Comparison of ENCODE assay signal across 19 mouse cellular contexts in genomic region chr17:12099415-12099814, GRCm38 (mm10). TPM values are rescaled to one million over a fixed set of nuclear protein-coding genes. Genes with fewer than 3 reads are reported as not detected.
DNase-seq lines count a peak whose midpoint lies in the region; ATAC-seq and TF ChIP-seq lines count a peak whose summit lies in the region.
"Had no signal": no experiment of that assay in that cellular context is flagged by ENCODE, and none has a peak within 500 bp of the region (broad histone marks: within the 10 kb centered on the region; RNA-seq: fewer than 3 reads in every experiment).

No protein-coding gene starts in this region.

- TF ChIP-seq EP300 in liver, postnatal 0 days (IDR thresholded peaks at IDR 0.05; ENCODE audit: low read depth): no peak
- TF ChIP-seq EP300 in CH12.LX (IDR thresholded peaks at IDR 0.05; ENCODE audit: low read length): no peak

- peak; percentile 29 for TF ChIP-seq CTCF in liver, postnatal 0 days (IDR thresholded peaks at IDR 0.05; ENCODE audit: low read depth)
- peak in 1 of 2 experiments; percentile 44; a peak in 2 of 4 replicates for TF ChIP-seq CTCF in CH12.LX (conservative IDR thresholded peaks at IDR 0.05 in 1 of 2, IDR thresholded peaks at IDR 0.05 in 1 of 2; ENCODE audit: low read depth in 2 of 2, low read length in 2 of 2)

- no peak overlapping the region for H3K4me3 ChIP-seq in liver, postnatal 0 days (ENCODE audit: low read depth, low read length)
- no peak overlapping the region for H3K4me3 ChIP-seq in CH12.LX (replicated peaks in 1 of 3; ENCODE audit: low read depth in 2 of 3, low read length in 2 of 3, poor library complexity in 1 of 3)
- H3K4me3 ChIP-seq: embryonic facial prominence, embryonic 13.5 days; forebrain, embryonic 12.5 days; heart, embryonic 13.5 days; hindbrain, embryonic 15.5 days had no signal

- peak; percentile 54 for TF ChIP-seq RAD21 in CH12.LX (IDR thresholded peaks at IDR 0.05; ENCODE audit: low read depth, low read length)

- no peak for TF ChIP-seq POLR2A in CH12.LX (IDR thresholded peaks at IDR 0.05; ENCODE audit: low read depth, low read length)

- H3K79me2 ChIP-seq in CH12.LX (replicated peaks; ENCODE audit: control insufficient read depth, extremely low read depth, insufficient read depth, poor library complexity, severe bottlenecking): no peaks in the 10 kb centered on the region

- dilution Hi-C loops in CH12.LX (cut with MboI; ENCODE audit: extremely low pct_ligation_motif_present, extremely low pct_unique_long_range_greater_than_20kb, low sequenced_read_pairs): no loop called here

- no peak overlapping the region for H3K9ac ChIP-seq in liver, postnatal 0 days (replicated peaks)
- H3K9ac ChIP-seq in CH12.LX (ENCODE audit: insufficient read depth, low read depth): no peak overlapping the region
- H3K9ac ChIP-seq: embryonic facial prominence, embryonic 13.5 days; forebrain, embryonic 12.5 days; heart, embryonic 13.5 days; hindbrain, embryonic 15.5 days had no signal

- no peak overlapping the region for H3K27ac ChIP-seq in liver, postnatal 0 days (ENCODE audit: low read depth)
- no peak overlapping the region for H3K27ac ChIP-seq in CH12.LX (ENCODE audit: insufficient read depth, low read depth)
- H3K27ac ChIP-seq: embryonic facial prominence, embryonic 13.5 days; forebrain, embryonic 12.5 days; heart, embryonic 13.5 days; hindbrain, embryonic 15.5 days had no signal

- H3K9me3 ChIP-seq in liver, postnatal 0 days (ENCODE audit: low read length): no peaks in the 10 kb centered on the region
- H3K9me3 ChIP-seq in CH12.LX (replicated peaks; ENCODE audit: low read length): peaks cover 6% of the 10 kb centered on the region
- H3K9me3 ChIP-seq: embryonic facial prominence, embryonic 13.5 days; forebrain, embryonic 12.5 days; hindbrain, embryonic 15.5 days had no signal

- in situ Hi-C loops in CH12.LX (cut with MboI; ENCODE audit: low pct_ligation_motif_present, low pct_unique_long_range_greater_than_20kb, low sequenced_read_pairs): loop anchor here (5.0 kb wide), 1 partner anchor 113 kb away; no protein-coding TSS in a partner anchor

- no peaks in the 10 kb centered on the region for H3K36me3 ChIP-seq in liver, postnatal 0 days (replicated peaks; ENCODE audit: insufficient read depth, low read length)
- H3K36me3 ChIP-seq in CH12.LX (replicated peaks in 1 of 2; ENCODE audit: control insufficient read depth in 1 of 2, insufficient read depth in 1 of 2, low read length in 1 of 2): no peaks in the 10 kb centered on the region
- H3K36me3 ChIP-seq: embryonic facial prominence, embryonic 13.5 days; forebrain, embryonic 12.5 days; heart, embryonic 13.5 days; hindbrain, embryonic 15.5 days had no signal

- H3K4me2 ChIP-seq in liver, postnatal 0 days (ENCODE audit: low read depth, low read length): no peak overlapping the region
- H3K4me2 ChIP-seq in CH12.LX (ENCODE audit: insufficient read depth, low read depth, poor library complexity, severe bottlenecking): no peak overlapping the region
- H3K4me2 ChIP-seq: embryonic facial prominence, embryonic 13.5 days; forebrain, embryonic 12.5 days; heart, embryonic 13.5 days; hindbrain, embryonic 15.5 days had no signal

- peaks cover 3% of the 10 kb centered on the region; the same call in 1 of the 2 replicates for H3K4me1 ChIP-seq in liver, postnatal 0 days (ENCODE audit: insufficient read depth)
- peaks cover 0 to 6% of the 10 kb centered on the region in 2 experiments; a peak in 2 of 4 replicates for H3K4me1 ChIP-seq in CH12.LX (ENCODE audit: control insufficient read depth in 1 of 2, insufficient read depth in 2 of 2)
- H3K4me1 ChIP-seq: embryonic facial prominence, embryonic 13.5 days; forebrain, embryonic 12.5 days; heart, embryonic 13.5 days; hindbrain, embryonic 15.5 days had no signal

- DNase-seq in liver, postnatal 0 days: no peak
- DNase-seq in liver (no peak), CH12.LX (ENCODE audit: extremely low read depth) (no peak)
- DNase-seq in c-Kit-positive CD71-positive TER-119-positive erythroid progenitor cells, embryonic 14.5 days (ENCODE audit: low spot score): no peak
- no peak for DNase-seq in cerebellum, postnatal 14 days
- DNase-seq: adrenal gland, adult 8-10 months; adrenal gland, postnatal 36 days; cerebellum, adult 11-12 months; cerebellum, adult 9-10 months; cerebellum, postnatal 36 days; gastrocnemius, postnatal 10 days; heart, adult 18-20 months; heart, postnatal 36 days had no signal

- ATAC-seq in liver, postnatal 0 days: no peak
- ATAC-seq in megakaryocyte progenitor cell, adult 5-6 weeks (replicated peaks; ENCODE audit: poor library complexity): peak; percentile 44; the same call in 1 of the 2 replicates
- ATAC-seq: forebrain, embryonic 16.5 days had no signal

- no peaks in the 10 kb centered on the region for H3K27me3 ChIP-seq in liver, postnatal 0 days (ENCODE audit: insufficient read depth, low read length)
- H3K27me3 ChIP-seq in CH12.LX (replicated peaks): no peaks in the 10 kb centered on the region
- H3K27me3 ChIP-seq: embryonic facial prominence, embryonic 13.5 days; forebrain, embryonic 12.5 days; heart, embryonic 13.5 days; hindbrain, embryonic 15.5 days had no signal

TF ChIP-seq in CH12.LX, 34 proteins besides CTCF, POLR2A, EP300 and RAD21:
- TF ChIP-seq JUN (IDR thresholded peaks at IDR 0.05; ENCODE audit: insufficient read depth, low read depth, low read length): no peak
- TF ChIP-seq ZC3H11A (IDR thresholded peaks at IDR 0.05; ENCODE audit: low read depth, low read length): no peak
- TF ChIP-seq IRF4 (IDR thresholded peaks at IDR 0.05; ENCODE audit: low read depth, low read length): no peak
- peak; percentile 14; the same call in 1 of the 2 replicates for TF ChIP-seq SMC3 (IDR thresholded peaks at IDR 0.05; ENCODE audit: low read depth, low read length)
- TF ChIP-seq KAT2A (IDR thresholded peaks at IDR 0.05; ENCODE audit: insufficient replicate concordance, low read length): no peak
- TF ChIP-seq CHD2 (IDR thresholded peaks at IDR 0.05; ENCODE audit: low read length): no peak

RNA-seq across cellular contexts. Expression of gene Agpat4, which starts 19.1 kb away (rescaled TPM):
- 9.3 and 10.2 TPM in 2 replicates for polyA plus RNA-seq in liver, postnatal 0 days (2015; fragmentation: Nextera tagmentation; extraction: Ambion mirVana)
- total RNA-seq in CH12.LX (2012; rRNA removed): 74.2 and 83.2 TPM in 2 replicates
- 32.0 and 34.7 TPM in 2 replicates for total RNA-seq in CH12.LX (2014; rRNA removed)
- polyA plus RNA-seq in CH12.LX (2012; ENCODE audit: insufficient read length, low read depth): 44.0 and 44.5 TPM in 2 replicates
- 0.81 and 1.7 TPM in 2 replicates for total RNA-seq in megakaryocyte progenitor cell, adult 5-6 weeks (2015)
- total RNA-seq in megakaryocyte progenitor cell, adult 5-6 weeks (2017): 0.54 and 2.6 TPM in 2 replicates

Comparison
In these comparisons a context has a peak if more than half of its experiments do, and no peak if none do; other contexts are left out.
1. RNA of gene Agpat4, which starts 19.1 kb away (total RNA-seq): 32.0 to 83.2 TPM in CH12.LX; 0.54 to 2.6 TPM in megakaryocyte progenitor cell, adult 5-6 weeks; every median in the first group is over 4 times any median in the second.